Mouse (Mus musculus) monocyte, adult 2 months (primary cell): ENCODE measurements around the gene Golga4.
"Not testable (repeated sequence)": the region's sequence is repeated elsewhere in the genome, so short reads cannot be mapped to it uniquely, and the experiment has no call there.

Source experiments
- DNase-seq, 2 experiments: peaks; one replicate each; pipeline ENCODE4 v3.0.0; 2022; ENCODE audit warnings: low spot score in 2 of 2, low read depth in 1 of 2

Golga4 gene

GRCm38 (mm10) chr9:118584838-118585237 is 78.8 kb downstream of the Golga4 start:
- DNase-seq = no peak

GRCm38 (mm10) chr9:118585998-118586397 is 79.9 kb downstream of the Golga4 start:
- DNase-seq = no peak

- no peak for DNase-seq
These were observed 81.0 kb downstream of the Golga4 start for GRCm38 (mm10) chr9:118587115-118587514.

GRCm38 (mm10) chr9:118589249-118589648 is 83.2 kb downstream of the Golga4 start:
- no peak for DNase-seq

- DNase-seq = no peak
These were observed 84.2 kb downstream of the Golga4 start for GRCm38 (mm10) chr9:118590230-118590629.

- no peak for DNase-seq
These were observed 85.6 kb downstream of the Golga4 start for GRCm38 (mm10) chr9:118591633-118592032.

GRCm38 (mm10) chr9:118592585-118593249 is 86.7 kb downstream of the Golga4 start:
- DNase-seq = no peak

GRCm38 (mm10) chr9:118593443-118593842 is 87.4 kb downstream of the Golga4 start:
- DNase-seq = no peak

GRCm38 (mm10) chr9:118596767-118597166 is 90.7 kb downstream of the Golga4 start:
- DNase-seq = no peak

- not testable (repeated sequence) for DNase-seq
These were observed 94.3 kb downstream of the Golga4 start for GRCm38 (mm10) chr9:118600393-118600792.

GRCm38 (mm10) chr9:118602576-118602975 is 96.5 kb downstream of the Golga4 start:
- DNase-seq = no peak

GRCm38 (mm10) chr9:118606148-118606816 is 100.2 kb downstream of the Golga4 start, which contains the start of gene Itga9:
TSS of gene Itga9 (plus strand) at chr9:118606690.
- peak; percentile 16 to 39 for DNase-seq

- DNase-seq = no peak
These were observed 100.8 kb downstream of the Golga4 start for GRCm38 (mm10) chr9:118606817-118607371.

GRCm38 (mm10) chr9:118607701-118608401 is 101.8 kb downstream of the Golga4 start:
- no peak for DNase-seq

- DNase-seq = no peak
These were observed 102.5 kb downstream of the Golga4 start for GRCm38 (mm10) chr9:118608556-118608955.

GRCm38 (mm10) chr9:118610060-118610459 is 104.0 kb downstream of the Golga4 start:
- DNase-seq = no peak

- DNase-seq = no peak
These were observed 105.1 kb downstream of the Golga4 start for GRCm38 (mm10) chr9:118611111-118611541.

- no peak for DNase-seq
These were observed 106.0 kb downstream of the Golga4 start for GRCm38 (mm10) chr9:118611958-118612581.

GRCm38 (mm10) chr9:118617237-118617636 is 111.2 kb downstream of the Golga4 start:
- no peak for DNase-seq

GRCm38 (mm10) chr9:118618732-118619250 is 112.7 kb downstream of the Golga4 start:
- no peak for DNase-seq

GRCm38 (mm10) chr9:118620807-118621206 is 114.7 kb downstream of the Golga4 start:
- no peak for DNase-seq
